Mouse (Mus musculus): ENCODE data around the gene Samd10. TPM values are rescaled to one million over a fixed set of nuclear protein-coding genes. Genes with fewer than 3 reads are reported as not detected.
A peak's percentile ranks its signal among the peaks of the same experiment; 100 is the strongest.

Samd10 gene
- polyA plus RNA-seq, 1 experiment from 2014 or later = 2.8 TPM

GRCm38 (mm10) chr2:181574921-181575545 lies 24.0 kb downstream of the Samd10 start:
- Histone ChIP-seq H3K27ac (no peak overlapping the region), H3K79me2 (ENCODE audit: inconsistent target) (peaks cover 44% of the 10 kb centered on the region), H3K4me3 (ENCODE audit: inconsistent target) (no peak overlapping the region), H3K36me3 (ENCODE audit: inconsistent target) (peaks cover 43% of the 10 kb centered on the region)
- WGBS (ENCODE audit: missing documents) = 96% methylated on average over 7 of the region's 7 CpGs

- Histone ChIP-seq H3K4me3 (ENCODE audit: inconsistent target) (no peak overlapping the region), H3K27ac (no peak overlapping the region), H3K36me3 (ENCODE audit: inconsistent target) (peaks cover 53% of the 10 kb centered on the region), H3K79me2 (ENCODE audit: inconsistent target) (peaks cover 33% of the 10 kb centered on the region)
- WGBS (ENCODE audit: missing documents) = 91% methylated on average over 9 of the region's 9 CpGs
Observed at GRCm38 (mm10) chr2:181573961-181574360, 25.1 kb downstream of the Samd10 start.

DNA sequence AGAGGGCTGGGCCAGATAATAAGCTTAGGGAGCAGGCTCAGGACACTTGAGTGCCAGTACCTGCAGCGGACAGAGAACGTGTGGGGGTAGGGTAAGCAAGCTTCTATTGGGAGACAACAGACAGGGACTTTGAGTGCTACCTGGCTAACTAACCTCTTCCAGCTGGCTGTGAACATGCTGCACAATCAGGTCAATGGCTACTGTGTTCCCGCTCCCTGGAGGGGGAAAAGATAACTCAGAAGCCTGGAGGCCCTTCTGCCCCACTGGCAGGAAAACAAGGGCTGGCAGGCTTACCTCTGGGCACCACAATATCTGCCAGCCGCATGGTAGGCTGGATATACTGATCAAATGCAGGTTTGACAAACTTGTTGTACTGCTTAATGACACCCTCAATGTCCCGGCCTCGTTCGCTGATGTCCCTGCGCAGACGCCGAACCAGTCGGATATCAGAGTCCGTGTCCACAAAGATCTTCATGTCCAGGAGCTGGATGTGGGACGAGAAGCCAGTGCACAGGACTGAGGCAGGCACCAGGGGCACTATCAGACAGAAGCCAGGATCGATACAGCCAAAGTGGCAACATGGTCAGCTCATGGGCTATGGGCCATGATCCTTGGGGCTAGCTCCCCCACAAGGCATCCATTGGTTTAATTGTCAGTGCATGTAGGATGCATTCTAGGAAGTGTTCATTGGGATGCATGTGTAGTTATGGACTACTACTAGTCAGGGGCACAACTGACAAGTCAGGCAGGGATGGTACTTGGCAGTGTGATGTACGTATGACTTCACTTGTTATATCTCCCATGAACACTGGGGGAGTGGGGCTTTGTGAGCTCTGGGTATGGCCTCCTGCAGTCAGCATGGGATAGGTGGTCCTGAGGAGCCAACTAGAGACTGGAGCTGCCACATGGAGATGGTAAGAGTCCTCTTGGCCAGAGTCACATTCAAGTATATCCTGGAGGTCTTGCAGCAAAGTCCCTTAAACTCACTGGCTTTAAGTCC lies 25.8 kb downstream of the Samd10 start:
- Histone ChIP-seq H3K79me2 (ENCODE audit: inconsistent target) (peaks cover 26% of the 10 kb centered on the region), H3K4me3 (ENCODE audit: inconsistent target) (no peak overlapping the region), H3K36me3 (ENCODE audit: inconsistent target) (peaks cover 56% of the 10 kb centered on the region), H3K27ac (no peak overlapping the region)
- WGBS (ENCODE audit: missing documents) = 94% methylated on average over 15 of the region's 15 CpGs

DNA sequence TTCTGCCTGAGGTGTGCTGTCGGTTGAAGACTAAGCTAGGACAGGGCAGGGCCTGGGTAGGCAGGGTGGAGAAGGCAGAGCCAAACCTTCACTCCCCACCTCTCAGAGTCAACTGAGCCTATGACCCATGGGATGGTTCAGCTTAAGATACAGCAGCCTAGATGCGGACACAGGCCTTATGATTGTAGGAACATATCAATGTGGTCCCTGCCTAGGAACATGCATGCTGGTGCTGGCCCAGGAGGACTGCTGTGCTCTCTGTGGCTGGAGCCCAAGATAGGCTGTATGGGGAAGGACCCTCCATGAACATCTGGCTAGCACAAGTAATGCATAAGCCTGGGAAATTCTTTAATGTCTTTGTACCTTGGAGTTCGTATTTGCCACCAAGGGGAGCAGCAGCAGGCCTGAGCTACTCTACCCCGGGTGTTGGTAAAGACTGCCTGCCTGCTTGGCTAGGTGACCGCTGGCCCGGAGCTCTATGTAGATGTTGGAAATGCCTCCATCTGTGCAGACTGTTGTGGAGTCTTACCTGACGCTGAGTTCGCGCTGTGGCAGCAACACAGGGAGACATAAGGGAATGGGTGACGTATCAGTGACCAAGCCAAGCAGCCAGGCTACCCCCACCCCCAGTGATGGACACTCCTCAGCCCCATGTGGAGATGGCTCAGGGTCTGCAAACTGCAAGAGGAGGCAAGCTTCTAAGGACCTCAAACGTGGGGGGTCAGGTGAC lies 26.9 kb downstream of the Samd10 start:
- Histone ChIP-seq H3K36me3 (ENCODE audit: inconsistent target) (peaks cover 56% of the 10 kb centered on the region), H3K79me2 (ENCODE audit: inconsistent target) (peaks cover 14% of the 10 kb centered on the region; the same call in 1 of the 2 replicates), H3K4me3 (ENCODE audit: inconsistent target) (no peak overlapping the region), H3K27ac (no peak overlapping the region)
- 96% methylated on average over 11 of the region's 11 CpGs for WGBS (ENCODE audit: missing documents)

DNA sequence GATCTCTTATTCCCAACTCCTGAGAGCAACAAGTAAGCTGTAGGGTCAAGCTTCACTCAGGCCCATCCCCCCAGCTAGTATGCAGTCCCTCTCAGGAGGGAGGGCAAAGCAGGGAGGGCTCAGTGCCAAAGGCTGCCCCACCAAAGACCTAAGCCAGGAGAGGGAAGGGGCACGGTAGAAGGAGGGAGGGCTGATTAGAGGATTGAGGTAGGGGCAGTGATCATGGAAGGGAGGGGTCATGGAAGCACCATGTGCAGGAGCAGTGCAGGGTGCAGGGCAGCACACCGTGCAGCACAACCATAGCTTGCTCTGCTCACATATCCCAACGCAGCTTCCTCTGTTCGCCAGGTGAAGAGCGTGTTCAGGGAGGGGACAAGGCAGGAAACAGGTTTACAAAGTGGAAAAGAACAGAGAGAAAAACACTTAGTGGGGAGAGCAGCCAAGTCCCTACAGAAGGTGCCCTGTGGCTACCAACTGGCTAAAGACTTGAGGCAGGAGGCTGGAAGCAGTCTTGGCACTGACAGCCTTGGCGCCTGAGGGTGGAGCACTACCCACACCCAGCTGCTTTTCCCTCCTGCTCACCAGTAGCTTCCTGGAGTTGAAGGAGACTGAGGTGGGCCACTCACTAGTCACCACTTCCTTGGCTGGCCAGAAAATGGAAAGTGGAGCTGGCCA lies 28.0 kb downstream of the Samd10 start:
- no peak overlapping the region for H3K27ac ChIP-seq
- no peak overlapping the region for H3K4me3 ChIP-seq (ENCODE audit: inconsistent target)
- peaks cover 58% of the 10 kb centered on the region for H3K36me3 ChIP-seq (ENCODE audit: inconsistent target)
- WGBS (ENCODE audit: missing documents) = 71% methylated on average over 5 of the region's 6 CpGs
- H3K79me2 ChIP-seq (ENCODE audit: inconsistent target) = peaks cover 4% of the 10 kb centered on the region; the same call in 1 of the 2 replicates

DNA sequence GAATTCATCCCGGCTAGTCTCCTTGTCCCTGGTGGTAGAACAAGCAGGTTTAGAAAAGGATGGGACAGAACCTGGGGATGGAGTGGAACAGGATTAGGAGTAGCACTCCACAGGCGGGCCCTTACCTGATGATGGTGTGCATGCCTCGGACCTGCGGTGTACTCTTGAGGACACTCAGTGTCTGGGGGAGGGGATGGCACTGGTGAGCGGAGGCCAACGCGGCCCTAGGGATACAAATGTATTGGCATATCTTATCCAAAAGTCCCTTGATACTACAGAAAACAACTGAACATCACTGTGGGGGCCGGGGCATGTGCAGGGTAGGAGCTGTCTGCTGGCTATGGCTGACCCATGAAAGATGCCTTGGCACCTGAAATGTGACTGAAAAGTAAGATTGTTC lies 28.6 kb downstream of the Samd10 start:
- over 99% methylated on average over 8 of the region's 8 CpGs for WGBS (ENCODE audit: missing documents)
- no peak overlapping the region for H3K4me3 ChIP-seq (ENCODE audit: inconsistent target)
- no peaks in the 10 kb centered on the region for H3K79me2 ChIP-seq (ENCODE audit: inconsistent target)
- H3K36me3 ChIP-seq (ENCODE audit: inconsistent target) = peaks cover 62% of the 10 kb centered on the region
- no peak overlapping the region for H3K27ac ChIP-seq

DNA sequence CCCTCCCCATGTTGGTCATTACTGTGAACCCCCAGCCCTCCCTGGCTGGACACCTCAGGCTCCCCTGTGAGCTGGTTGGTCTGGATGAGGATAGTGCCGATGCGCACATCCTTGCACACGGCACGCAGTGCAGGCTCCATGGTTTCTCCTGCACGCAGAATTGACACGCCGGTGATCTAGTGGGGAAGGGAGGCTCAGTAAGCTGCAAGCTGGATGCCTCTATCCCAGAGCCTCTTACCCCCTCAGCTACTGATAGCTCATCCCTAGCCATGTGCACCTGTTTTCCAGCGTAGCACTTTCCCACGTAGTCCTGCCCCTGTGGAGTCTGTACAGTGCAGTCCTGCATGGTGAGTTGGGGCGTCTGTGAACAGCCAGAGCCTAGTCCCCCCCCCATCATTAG lies 29.2 kb downstream of the Samd10 start:
- H3K79me2 ChIP-seq (ENCODE audit: inconsistent target) = no peaks in the 10 kb centered on the region
- WGBS (ENCODE audit: missing documents) = 85% methylated on average over 10 of the region's 10 CpGs
- peaks cover 61% of the 10 kb centered on the region for H3K36me3 ChIP-seq (ENCODE audit: inconsistent target)
- no peak overlapping the region for H3K4me3 ChIP-seq (ENCODE audit: inconsistent target)
- no peak overlapping the region for H3K27ac ChIP-seq

DNA sequence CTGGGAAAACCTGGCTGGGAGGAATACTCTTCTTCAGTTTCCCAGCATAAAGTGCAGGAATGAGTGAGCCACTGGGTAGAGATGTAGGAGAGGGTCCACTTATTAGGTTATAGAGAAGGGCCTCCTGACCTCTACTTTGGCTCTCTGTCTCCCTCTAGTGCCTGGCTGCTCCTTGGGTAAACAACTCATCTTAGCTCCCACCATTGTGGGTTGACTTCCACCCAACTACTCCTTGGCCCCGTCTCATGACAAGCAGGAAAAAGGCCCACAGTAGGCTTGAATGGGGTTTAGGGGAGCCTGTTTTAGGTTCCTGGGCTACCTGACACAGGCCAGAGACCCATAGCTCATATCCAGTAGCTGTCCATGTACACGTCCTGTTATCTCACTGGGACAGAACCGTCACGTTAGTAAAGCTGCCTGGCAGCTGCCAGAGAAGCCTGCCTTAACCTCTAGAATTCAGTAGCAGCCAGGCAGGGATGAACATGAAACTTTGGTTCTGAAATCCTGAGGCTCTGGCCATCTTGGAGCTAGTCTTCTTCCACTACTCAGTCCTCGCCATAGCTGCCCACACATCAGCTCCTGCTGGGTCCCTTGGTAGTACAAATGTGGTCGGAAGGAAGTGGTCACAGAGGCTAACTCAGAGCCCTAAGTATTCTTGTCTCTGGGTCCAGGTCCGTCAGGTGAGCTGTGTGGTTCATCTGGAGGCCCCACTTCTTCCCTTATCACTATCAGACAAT lies 30.6 kb downstream of the Samd10 start:
- Histone ChIP-seq H3K36me3 (ENCODE audit: inconsistent target) (peaks cover 46% of the 10 kb centered on the region), H3K27ac (no peak overlapping the region), H3K79me2 (ENCODE audit: inconsistent target) (no peaks in the 10 kb centered on the region), H3K4me3 (ENCODE audit: inconsistent target) (no peak overlapping the region)
- 78% methylated on average over 7 of the region's 7 CpGs for WGBS (ENCODE audit: missing documents)

- Histone ChIP-seq H3K4me3 (ENCODE audit: inconsistent target) (no peak overlapping the region), H3K79me2 (ENCODE audit: inconsistent target) (no peaks in the 10 kb centered on the region), H3K27ac (no peak overlapping the region), H3K36me3 (ENCODE audit: inconsistent target) (peaks cover 35% of the 10 kb centered on the region)
- WGBS (ENCODE audit: missing documents) = 100% methylated on average over 3 of the region's 3 CpGs
Observed at GRCm38 (mm10) chr2:181567338-181567737, 31.7 kb downstream of the Samd10 start.

GRCm38 (mm10) chr2:181553772-181554171 lies 45.2 kb downstream of the Samd10 start:
- H3K4me3 ChIP-seq (ENCODE audit: inconsistent target) = no peak overlapping the region
- peaks cover 34% of the 10 kb centered on the region for H3K36me3 ChIP-seq (ENCODE audit: inconsistent target)
- H3K79me2 ChIP-seq (ENCODE audit: inconsistent target) = peaks cover 15% of the 10 kb centered on the region; the same call in 1 of the 2 replicates
- no peak overlapping the region for H3K27ac ChIP-seq

DNA sequence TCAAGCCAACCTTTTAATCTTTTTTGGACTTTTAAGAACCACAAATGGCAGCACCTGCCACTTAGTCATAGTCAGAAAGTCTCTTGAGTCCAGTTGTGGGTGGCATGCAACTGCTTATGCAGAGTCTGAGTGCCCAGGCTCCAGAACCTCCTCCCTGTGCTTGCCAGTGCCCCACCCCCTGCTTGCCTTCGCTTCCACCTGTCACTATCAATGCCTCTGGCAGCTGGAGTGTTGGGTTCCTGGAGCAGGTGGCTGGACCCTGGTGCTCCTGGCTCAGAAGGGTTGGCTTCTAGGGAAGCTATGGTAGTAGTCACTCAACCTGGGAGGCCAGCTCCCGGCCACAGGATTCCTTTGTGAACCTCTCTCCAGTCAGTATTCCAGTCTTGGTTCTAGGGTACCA lies 48.8 kb downstream of the Samd10 start:
- Histone ChIP-seq H3K36me3 (ENCODE audit: inconsistent target) (peaks cover 47% of the 10 kb centered on the region), H3K4me3 (ENCODE audit: inconsistent target) (no peak overlapping the region)
- 95% methylated on average over 2 of the region's 2 CpGs for WGBS (ENCODE audit: missing documents)

DNA sequence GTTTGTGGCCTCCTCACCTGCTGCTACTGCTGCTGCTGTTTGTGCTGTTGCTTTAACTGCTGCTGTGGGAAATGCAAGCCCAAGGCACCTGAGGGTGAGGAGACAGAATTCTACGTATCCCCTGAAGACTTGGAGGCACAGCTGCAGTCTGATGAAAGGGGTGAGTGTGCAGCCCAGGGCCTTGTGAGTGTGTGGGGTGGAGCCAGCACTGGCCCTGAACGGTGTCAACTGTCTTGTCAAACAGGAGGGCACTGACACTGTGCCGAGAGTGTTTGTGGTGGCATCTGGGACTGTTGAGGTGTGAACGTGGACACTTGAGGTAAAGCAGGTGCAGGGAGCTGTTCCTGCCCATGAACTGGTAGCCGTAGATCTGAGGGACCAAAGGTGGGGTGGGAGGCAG lies 50.3 kb downstream of the Samd10 start:
- Histone ChIP-seq H3K27ac (peak overlapping the region; percentile 45), H3K36me3 (ENCODE audit: inconsistent target) (peaks cover 47% of the 10 kb centered on the region), H3K79me2 (ENCODE audit: inconsistent target) (peaks cover 52% of the 10 kb centered on the region), H3K4me3 (ENCODE audit: inconsistent target) (no peak overlapping the region)
- WGBS (ENCODE audit: missing documents) = 69% methylated on average over 5 of the region's 5 CpGs

More for the DNA sequence above, 48.8 kb downstream of the Samd10 start:
- Histone ChIP-seq H3K79me2 (ENCODE audit: inconsistent target) (peaks cover 36% of the 10 kb centered on the region), H3K27ac (no peak overlapping the region)

- peaks cover 57% of the 10 kb centered on the region for H3K79me2 ChIP-seq (ENCODE audit: inconsistent target)
- WGBS (ENCODE audit: missing documents) = 0% methylated on average over 1 of the region's 1 CpGs
- H3K27ac ChIP-seq = peak overlapping the region; percentile 45
- H3K4me3 ChIP-seq (ENCODE audit: inconsistent target) = no peak overlapping the region
- H3K36me3 ChIP-seq (ENCODE audit: inconsistent target) = peaks cover 47% of the 10 kb centered on the region
Observed at GRCm38 (mm10) chr2:181548227-181548626, 50.8 kb downstream of the Samd10 start.
